Mouse (Mus musculus) midbrain, embryonic 16.5 days (tissue): ENCODE data around the gene Platr17. TPM values are rescaled to one million over a fixed set of nuclear protein-coding genes. Genes with fewer than 3 reads are reported as not detected.

Experiments used
- ATAC-seq: fragments of 200-750 bp; cut with Nextera tagmentation; 2 replicates; pipeline ENCODE4 v1.8.0; 2017; ENCODE audit warnings: moderate TSS enrichment
- H3K27ac ChIP-seq: fragments of 300-500 bp; sonication (generic); 2 replicates; pipeline ENCODE4 v1.5.1; 2014; ENCODE audit warnings: mild to moderate bottlenecking, low read length, mixed read lengths
- H3K27me3 ChIP-seq: fragments of 300-500 bp; sonication (generic); 2 replicates; pipeline ENCODE4 v1.6.1; 2014; ENCODE audit warnings: low read depth, low read length, mixed read lengths; ENCODE audit not compliant: control insufficient read depth, insufficient read depth
- H3K36me3 ChIP-seq: fragments of 300-500 bp; sonication (generic); 2 replicates; pipeline ENCODE4 v1.6.1; 2014; ENCODE audit warnings: mild to moderate bottlenecking, low read length, moderate library complexity, mixed read lengths; ENCODE audit not compliant: control insufficient read depth, insufficient read depth
- H3K4me1 ChIP-seq: fragments of 300-500 bp; sonication (generic); 2 replicates; pipeline ENCODE4 v1.6.1; 2014; ENCODE audit warnings: mild to moderate bottlenecking, low read length, mixed read lengths; ENCODE audit not compliant: control insufficient read depth, insufficient read depth
- H3K4me2 ChIP-seq: fragments of 300-500 bp; sonication (generic); 2 replicates; pipeline ENCODE4 v1.6.1; 2014; ENCODE audit warnings: mild to moderate bottlenecking, low read length, mixed read lengths
- H3K4me3 ChIP-seq: fragments of 300-500 bp; sonication (generic); 2 replicates; pipeline ENCODE4 v1.5.1; 2014; ENCODE audit warnings: low read depth, mild to moderate bottlenecking, low read length, moderate library complexity, mixed read lengths
- H3K9ac ChIP-seq: fragments of 300-500 bp; sonication (generic); 2 replicates; pipeline ENCODE4 v1.6.1; 2014; ENCODE audit warnings: low read depth, low read length, mixed read lengths
- H3K9me3 ChIP-seq: fragments of 300-500 bp; sonication (generic); replicated peaks from 2 replicates; pipeline ENCODE4 v1.6.1; 2014; ENCODE audit warnings: mild to moderate bottlenecking, low read length, mixed read lengths; ENCODE audit not compliant: control insufficient read depth, poor library complexity, severe bottlenecking
- WGBS: fragments of 180-500 bp; shearing (Covaris S2); extraction: QIAGEN DNeasy Blood & Tissue Kit; methylation state at CpG from one replicate; pipeline ENCODE4 v1.1.7; 2014; 5-methylcytosine and 5-hydroxymethylcytosine counted together
- polyA plus RNA-seq: library from polyadenylated mRNA; unstranded; fragments of >200 nt; fragmentation: Nextera tagmentation; extraction: Ambion mirVana; gene quantifications from 2 replicates; pipeline ENCODE4 v1.2.1, GENCODE M21; 2015

The Platr17 gene
- polyA plus RNA-seq, 1 experiment from 2014 or later, result 0.55 TPM

DNA sequence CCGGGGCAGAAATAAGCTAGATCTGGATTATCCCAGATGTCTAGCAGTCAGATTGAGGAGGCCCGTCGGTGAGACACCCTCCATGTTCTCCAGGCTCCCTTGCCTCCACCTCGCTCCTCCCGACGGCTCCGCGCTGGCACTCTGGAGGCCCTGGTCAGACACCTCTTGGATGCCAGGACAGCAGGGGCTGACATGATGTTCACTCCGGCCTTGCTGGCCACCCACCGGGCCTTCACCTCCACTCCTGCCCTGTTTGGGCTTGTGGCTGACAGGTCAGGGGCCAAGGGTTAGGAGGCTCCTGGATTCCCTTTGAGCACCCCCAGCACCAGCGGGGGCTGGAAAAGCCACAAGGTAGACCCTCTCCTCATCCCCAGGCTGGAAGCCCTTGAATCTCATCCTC is 27.0 kb downstream of the Platr17 start:
- Histone ChIP-seq H3K27me3 (no peaks in the 10 kb centered on the region), H3K27ac (no peak overlapping the region), H3K9me3 (no peaks in the 10 kb centered on the region), H3K4me2 (no peak overlapping the region), H3K9ac (no peak overlapping the region), H3K36me3 (peaks cover 8% of the 10 kb centered on the region; the same call in 1 of the 2 replicates), H3K4me3 (no peak overlapping the region), H3K4me1 (peaks cover 17% of the 10 kb centered on the region)
- 92% methylated on average over 11 of the region's 11 CpGs for WGBS
- ATAC-seq, result no peak

DNA sequence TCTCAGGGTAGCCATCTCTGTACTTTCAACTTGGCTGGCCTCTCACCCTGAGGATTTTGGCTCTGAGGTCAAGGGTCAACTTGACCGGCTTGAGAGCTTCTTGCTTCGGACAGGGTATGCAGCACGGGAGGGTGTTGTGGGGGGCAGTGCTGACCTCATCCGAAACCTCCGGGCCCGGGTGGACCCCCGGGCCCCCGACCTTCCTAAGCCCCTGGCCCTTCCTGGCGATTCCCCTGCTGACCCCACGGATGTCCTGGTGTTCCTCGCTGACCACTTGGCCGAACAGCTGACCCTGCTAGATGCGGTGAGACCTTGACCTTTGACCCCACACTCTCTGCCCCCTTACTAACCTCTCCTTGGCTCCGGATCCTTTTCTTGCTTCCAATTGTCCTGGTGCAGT is 27.5 kb downstream of the Platr17 start:
- Histone ChIP-seq H3K4me2 (no peak overlapping the region), H3K9ac (no peak overlapping the region), H3K4me3 (no peak overlapping the region), H3K9me3 (no peaks in the 10 kb centered on the region), H3K27ac (no peak overlapping the region), H3K27me3 (no peaks in the 10 kb centered on the region), H3K36me3 (peaks cover 8% of the 10 kb centered on the region; the same call in 1 of the 2 replicates), H3K4me1 (peaks cover 17% of the 10 kb centered on the region)
- ATAC-seq, result no peak
- WGBS, result 83% methylated on average over 14 of the region's 14 CpGs

DNA sequence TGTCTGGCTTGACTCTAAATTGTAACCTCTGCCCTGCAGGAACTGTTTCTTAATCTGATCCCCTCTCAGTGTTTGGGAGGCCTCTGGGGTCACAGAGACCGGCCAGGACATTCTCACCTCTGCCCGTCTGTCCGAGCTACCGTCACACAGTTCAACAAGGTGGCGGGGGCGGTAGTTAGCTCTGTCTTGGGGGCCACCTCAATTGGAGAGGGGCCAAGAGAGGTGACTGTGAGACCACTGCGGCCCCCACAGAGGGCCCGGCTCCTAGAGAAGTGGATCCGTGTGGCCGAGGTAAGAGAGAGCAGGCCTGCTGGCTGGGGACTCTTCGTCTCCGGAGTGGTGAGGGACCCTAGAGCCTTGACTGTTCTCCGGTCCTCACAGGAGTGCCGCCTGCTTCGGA is 28.0 kb downstream of the Platr17 start:
- Histone ChIP-seq H3K9me3 (no peaks in the 10 kb centered on the region), H3K4me1 (peaks cover 15% of the 10 kb centered on the region), H3K27me3 (no peaks in the 10 kb centered on the region), H3K4me3 (no peak overlapping the region), H3K27ac (no peak overlapping the region), H3K9ac (no peak overlapping the region), H3K36me3 (peaks cover 8% of the 10 kb centered on the region; the same call in 1 of the 2 replicates), H3K4me2 (no peak overlapping the region)
- no peak for ATAC-seq
- 92% methylated on average over 15 of the region's 15 CpGs for WGBS

DNA sequence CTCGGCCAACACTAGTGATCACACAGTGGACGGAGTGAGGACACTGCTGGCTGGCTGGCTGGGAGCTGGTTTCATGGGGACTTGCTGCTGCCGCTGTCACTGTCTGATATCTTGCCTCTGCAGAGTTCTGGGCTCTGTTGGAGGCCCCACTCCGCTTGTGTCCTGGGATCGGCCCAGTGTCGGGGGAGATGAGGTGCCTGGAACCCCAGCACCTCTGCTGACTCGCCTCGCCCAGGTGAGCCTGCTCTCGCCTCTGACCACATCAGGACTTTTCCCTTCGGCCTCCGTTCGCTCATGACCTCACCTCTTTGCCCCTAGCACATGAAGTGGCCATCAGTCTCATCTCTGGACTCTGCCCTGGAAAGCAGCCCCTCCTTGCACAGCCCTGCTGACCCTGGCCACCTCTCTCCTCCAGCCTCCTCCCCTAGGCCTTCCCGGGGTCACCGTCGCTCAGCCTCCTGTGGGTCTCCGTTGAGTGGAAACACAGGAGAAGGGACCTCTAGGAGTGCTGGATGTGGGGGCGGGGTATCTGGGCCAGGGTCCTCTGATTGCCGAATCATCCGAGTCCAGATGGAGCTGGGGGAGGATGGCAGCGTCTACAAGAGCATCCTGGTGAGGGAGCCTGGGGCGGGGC is 30.6 kb downstream of the Platr17 start:
- Histone ChIP-seq H3K9me3 (no peaks in the 10 kb centered on the region), H3K4me1 (peaks cover 14% of the 10 kb centered on the region), H3K9ac (no peak overlapping the region), H3K4me3 (no peak overlapping the region), H3K27ac (no peak overlapping the region), H3K4me2 (no peak overlapping the region), H3K27me3 (no peaks in the 10 kb centered on the region), H3K36me3 (peaks cover 10% of the 10 kb centered on the region; the same call in 1 of the 2 replicates)
- WGBS, result 90% methylated on average over 21 of the region's 21 CpGs
- ATAC-seq, result no peak

DNA sequence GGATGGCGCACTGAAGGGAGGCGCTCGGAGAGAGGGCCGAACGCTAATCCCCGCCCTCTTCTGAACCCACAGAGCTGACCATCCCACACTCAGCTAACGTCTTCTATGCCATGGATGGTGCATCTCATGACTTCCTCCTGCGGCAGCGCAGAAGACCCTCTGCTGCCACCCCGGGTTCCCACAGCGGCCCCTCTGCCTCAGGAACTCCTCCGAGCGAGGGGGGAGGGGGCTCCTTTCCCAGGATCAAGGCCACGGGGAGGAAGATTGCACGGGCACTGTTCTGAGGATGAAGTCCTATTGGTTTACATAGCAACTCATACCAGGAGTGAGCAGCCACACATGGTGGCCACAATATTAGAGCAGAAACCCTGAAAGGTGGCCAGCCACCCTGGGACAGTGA is 32.1 kb downstream of the Platr17 start:
- no peak overlapping the region for H3K27ac ChIP-seq

DNA sequence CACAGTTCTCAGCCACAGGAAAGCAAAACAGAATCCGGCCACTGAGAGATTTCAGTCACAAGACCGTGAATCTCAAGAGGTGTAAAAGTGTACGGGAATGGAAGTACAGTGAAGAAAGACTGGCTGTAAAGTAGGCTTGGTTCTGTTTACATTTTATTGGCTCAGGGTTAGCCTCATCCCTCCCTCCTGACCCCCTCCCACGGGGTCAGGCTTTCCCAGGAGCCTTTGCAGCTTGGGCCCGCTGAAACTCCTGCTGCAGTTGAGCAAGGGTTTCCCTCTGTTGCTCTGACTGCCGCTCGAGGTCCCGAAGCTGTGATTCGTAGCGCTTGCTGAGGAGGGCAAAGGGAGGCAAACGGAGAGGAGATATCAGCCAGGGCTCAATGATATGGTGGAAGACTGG is 33.8 kb downstream of the Platr17 start:
- Histone ChIP-seq H3K4me2 (no peak overlapping the region), H3K4me1 (peaks cover 18% of the 10 kb centered on the region), H3K27ac (no peak overlapping the region), H3K9ac (no peak overlapping the region), H3K4me3 (no peak overlapping the region), H3K27me3 (no peaks in the 10 kb centered on the region), H3K36me3 (peaks cover 16% of the 10 kb centered on the region), H3K9me3 (no peaks in the 10 kb centered on the region)
- no peak for ATAC-seq
- WGBS, result 78% methylated on average over 11 of the region's 11 CpGs

More for the DNA sequence above, 32.1 kb downstream of the Platr17 start:
- H3K4me3 ChIP-seq, result no peak overlapping the region
- no peak overlapping the region for H3K4me2 ChIP-seq
- H3K9me3 ChIP-seq, result no peaks in the 10 kb centered on the region
- no peaks in the 10 kb centered on the region for H3K27me3 ChIP-seq
- H3K36me3 ChIP-seq, result peaks cover 10% of the 10 kb centered on the region; the same call in 1 of the 2 replicates
- no peak overlapping the region for H3K9ac ChIP-seq
- WGBS, result 87% methylated on average over 15 of the region's 15 CpGs
- ATAC-seq, result no peak
- H3K4me1 ChIP-seq, result peaks cover 17% of the 10 kb centered on the region

DNA sequence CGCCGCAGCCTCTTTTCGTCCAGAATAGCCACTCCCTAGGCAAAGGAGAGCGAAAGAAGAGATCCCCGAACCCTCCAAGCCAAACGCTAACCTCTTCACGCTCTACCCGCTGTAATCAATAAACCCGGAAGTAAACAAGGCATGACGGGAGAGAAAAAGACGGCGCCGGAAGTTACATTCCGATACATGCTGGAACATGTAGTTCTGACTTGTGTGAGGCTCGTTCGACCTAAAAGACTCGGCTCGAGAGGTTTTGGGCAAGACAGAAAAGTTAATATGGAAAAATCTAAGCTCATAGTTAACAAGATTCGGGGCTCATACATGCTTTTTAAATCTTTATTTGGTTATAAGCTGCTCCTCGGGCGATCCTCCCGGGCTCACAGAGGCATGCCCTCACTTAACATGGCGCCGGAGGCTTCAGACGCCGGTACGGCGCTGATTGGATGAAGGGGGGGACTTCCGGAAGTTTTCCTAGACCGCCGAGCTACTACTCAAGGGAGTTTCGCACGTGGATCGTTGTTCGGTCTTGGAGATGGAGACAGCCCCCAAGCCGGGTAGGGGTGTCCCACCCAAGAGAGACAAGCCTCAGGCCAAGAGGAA is 35.4 kb downstream of the Platr17 start, which contains the start of the genes Pfdn6 and Wdr46:
Gene Pfdn6, minus strand, starts transcription at position 138 of the 600 bp plus-strand sequence.
Gene Wdr46, plus strand, starts transcription at position 455 of the 600 bp plus-strand sequence.
- H3K9me3 ChIP-seq, result no peaks in the 10 kb centered on the region
- WGBS, result under 1% methylated on average over 36 of the region's 36 CpGs
- H3K4me3 ChIP-seq, result peak within 1 kb of the TSS; percentile 85
- H3K27me3 ChIP-seq, result no peaks in the 10 kb centered on the region
- H3K9ac ChIP-seq, result peak within 1 kb of the TSS; percentile 84
- peak; percentile 89 for ATAC-seq
- peaks cover 18% of the 10 kb centered on the region for H3K4me1 ChIP-seq
- H3K4me2 ChIP-seq, result peak within 1 kb of the TSS; percentile 99
- peaks cover 22% of the 10 kb centered on the region for H3K36me3 ChIP-seq
- H3K27ac ChIP-seq, result peak within 1 kb of the TSS; percentile 71

DNA sequence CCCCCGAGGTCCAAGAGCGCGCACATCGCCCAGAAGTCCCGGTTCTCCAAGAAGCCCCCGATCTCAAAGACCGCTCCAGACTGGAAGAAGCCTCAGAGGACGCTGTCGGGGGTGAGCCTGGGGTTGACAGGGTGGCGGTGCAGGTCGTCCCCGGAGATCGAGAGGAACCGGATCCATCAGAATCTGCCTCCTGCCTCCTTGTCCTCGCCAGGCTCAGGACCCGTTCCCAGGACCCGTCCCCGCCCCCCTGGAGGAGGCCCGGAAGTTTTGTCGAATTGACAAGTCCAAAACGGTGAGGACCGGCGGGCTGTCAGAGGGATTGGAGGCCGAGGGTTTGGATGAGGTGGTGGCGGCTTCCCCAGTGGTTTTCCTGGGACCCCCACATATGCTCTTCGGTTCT is 36.0 kb downstream of the Platr17 start:
- no peaks in the 10 kb centered on the region for H3K27me3 ChIP-seq
- peak overlapping the region; percentile 99 for H3K4me2 ChIP-seq
- WGBS, result 3% methylated on average over 26 of the region's 26 CpGs
- peak overlapping the region; percentile 85 for H3K4me3 ChIP-seq
- H3K9me3 ChIP-seq, result no peaks in the 10 kb centered on the region
- peaks cover 18% of the 10 kb centered on the region for H3K4me1 ChIP-seq
- no peak for ATAC-seq
- H3K27ac ChIP-seq, result peak overlapping the region; percentile 71; the same call in 1 of the 2 replicates
- H3K36me3 ChIP-seq, result peaks cover 21% of the 10 kb centered on the region
- H3K9ac ChIP-seq, result peak overlapping the region; percentile 84

DNA sequence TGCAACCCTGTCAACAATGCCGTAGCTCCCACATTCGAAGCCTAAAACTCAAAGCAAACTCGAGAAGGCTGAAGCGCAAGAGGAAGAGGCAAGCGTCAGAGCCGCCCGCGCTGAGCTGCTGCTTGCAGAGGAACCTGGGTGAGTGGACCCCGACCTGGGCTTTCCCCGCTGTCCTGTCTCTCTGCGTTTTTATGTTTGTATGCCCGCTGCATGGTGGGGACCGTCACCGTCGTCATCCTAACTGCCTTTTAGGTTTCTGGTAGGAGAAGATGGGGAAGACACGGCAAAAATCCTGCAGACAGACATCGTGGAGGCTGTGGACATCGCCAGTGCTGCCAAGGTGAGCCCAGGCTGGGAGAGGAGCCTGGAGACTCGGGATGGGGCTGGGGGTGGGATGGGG is 36.4 kb downstream of the Platr17 start:
- Histone ChIP-seq H3K36me3 (peaks cover 23% of the 10 kb centered on the region), H3K4me1 (peaks cover 18% of the 10 kb centered on the region), H3K27me3 (no peaks in the 10 kb centered on the region), H3K27ac (no peak overlapping the region), H3K9me3 (no peaks in the 10 kb centered on the region), H3K9ac (peak overlapping the region; percentile 84), H3K4me2 (peak overlapping the region; percentile 99), H3K4me3 (peak overlapping the region; percentile 85)
- no peak for ATAC-seq
- 68% methylated on average over 19 of the region's 19 CpGs for WGBS
